Mouse (Mus musculus): ENCODE data around the gene Ube2q2. TPM values are rescaled to one million over a fixed set of nuclear protein-coding genes. Genes with fewer than 3 reads are reported as not detected.

The Ube2q2 gene
- polyA plus RNA-seq (2015; fragmentation: Nextera tagmentation; extraction: Ambion mirVana) = 36.2 and 40.3 TPM in 2 replicates

DNA sequence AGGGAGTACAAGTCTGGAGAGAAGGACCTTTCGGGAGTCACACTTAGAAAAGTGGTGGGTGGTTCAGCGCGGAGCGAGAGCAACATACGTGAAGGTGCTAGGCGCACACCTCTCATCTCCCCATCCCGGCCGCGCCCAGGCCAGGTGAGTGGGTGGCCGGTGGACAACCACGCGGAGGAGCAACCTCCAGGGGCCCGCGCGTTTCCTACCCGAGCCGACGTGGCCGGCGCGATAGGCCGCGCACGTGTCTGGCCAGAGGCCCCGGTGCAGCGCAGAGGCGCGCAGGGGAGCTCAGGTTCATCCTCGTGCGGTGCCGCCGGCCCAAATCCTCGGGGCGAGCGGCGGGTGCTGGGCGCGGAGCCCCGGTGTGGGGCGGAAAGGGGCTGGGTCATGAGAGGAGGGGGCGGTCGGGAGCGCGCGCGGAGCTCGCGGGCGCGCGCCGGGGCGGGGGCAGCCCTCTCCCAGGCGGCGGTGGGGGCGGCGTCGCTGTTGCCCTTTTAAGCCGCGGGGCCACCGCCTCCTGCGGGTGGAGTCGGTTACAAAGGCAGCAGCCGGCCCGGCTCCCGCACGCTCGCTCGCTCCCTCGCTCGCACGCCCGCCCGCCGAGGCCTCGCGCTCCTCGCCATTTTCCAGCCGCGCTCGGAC, at the start of gene Ube2q2:
Gene Ube2q2 (plus strand): TSS at position 1 of the 645 bp plus-strand sequence.

DNA sequence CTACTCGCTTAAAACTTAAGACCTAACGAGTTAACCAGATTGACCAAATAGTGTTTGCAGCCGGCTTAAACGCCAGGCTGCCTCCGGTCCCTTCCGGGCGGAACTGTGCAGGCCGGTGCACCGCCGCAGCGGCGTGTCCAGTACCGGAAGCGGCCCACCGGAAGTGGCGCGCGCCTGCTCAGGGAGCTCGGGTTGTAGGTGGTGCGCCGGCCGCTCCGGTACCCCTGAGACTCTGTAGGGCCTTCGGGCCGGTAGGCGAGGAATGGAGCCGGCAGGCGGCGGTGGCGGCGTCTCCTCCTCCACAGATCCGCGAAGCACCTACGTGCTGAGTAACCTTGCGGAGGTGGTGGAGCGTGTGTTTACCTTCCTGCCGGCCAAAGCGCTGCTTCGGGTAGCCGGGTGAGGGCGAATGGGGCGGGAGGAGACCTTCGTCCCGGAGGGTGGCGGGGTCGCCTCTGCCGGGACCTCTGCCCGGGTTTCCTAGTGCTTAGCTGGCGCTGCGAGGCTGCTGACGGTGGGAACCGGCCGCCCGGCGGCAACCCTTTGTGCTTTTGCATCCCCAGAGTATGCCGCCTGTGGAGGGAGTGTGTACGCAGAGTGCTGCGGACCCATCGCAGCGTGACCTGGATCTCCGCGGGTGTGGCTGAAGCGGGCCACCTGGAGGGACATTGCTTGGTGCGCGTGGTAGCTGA, 60.3 kb downstream of the Ube2q2 start, which contains the start of gene Fbxo22:
Gene Fbxo22 (plus strand): TSS at position 136 of the 692 bp plus-strand sequence.

Other genes starting within 250 kb of the Ube2q2 start
- gene Hykk, start 231.6 kb upstream of the Ube2q2 start, polyA plus RNA-seq (2015; fragmentation: Nextera tagmentation; extraction: Ambion mirVana) = 1.8 and 2.0 TPM in 2 replicates
- gene Psma4, start 198.1 kb upstream of the Ube2q2 start, polyA plus RNA-seq (2015; fragmentation: Nextera tagmentation; extraction: Ambion mirVana) = 254 and 262 TPM in 2 replicates
- gene AY074887, start 197.9 kb upstream of the Ube2q2 start, polyA plus RNA-seq (2015; fragmentation: Nextera tagmentation; extraction: Ambion mirVana) = 0.97 and 2.1 TPM in 2 replicates
- gene Chrna5, start 168.0 kb upstream of the Ube2q2 start, polyA plus RNA-seq (2015; fragmentation: Nextera tagmentation; extraction: Ambion mirVana) = 4.0 and 4.2 TPM in 2 replicates
- 13.5 and 14.8 TPM in 2 replicates for gene Chrna3, start 122.3 kb upstream of the Ube2q2 start, polyA plus RNA-seq (2015; fragmentation: Nextera tagmentation; extraction: Ambion mirVana)
- 0.93 and 1.1 TPM in 2 replicates for gene Chrnb4, start 100.1 kb upstream of the Ube2q2 start, polyA plus RNA-seq (2015; fragmentation: Nextera tagmentation; extraction: Ambion mirVana)
- gene Fbxo22, start 60.1 kb downstream of the Ube2q2 start, polyA plus RNA-seq (2015; fragmentation: Nextera tagmentation; extraction: Ambion mirVana) = 60.8 and 67.3 TPM in 2 replicates
- 1.0 and 1.6 TPM in 2 replicates for gene Nrg4, start 178.0 kb downstream of the Ube2q2 start, polyA plus RNA-seq (2015; fragmentation: Nextera tagmentation; extraction: Ambion mirVana)
- gene Tmem266, start 178.1 kb downstream of the Ube2q2 start, polyA plus RNA-seq (2015; fragmentation: Nextera tagmentation; extraction: Ambion mirVana) = 5.5 and 6.1 TPM in 2 replicates